Mouse (Mus musculus) heart, adult 8-10 months (tissue): ENCODE measurements around the gene Scgb2b17. TPM values are rescaled to one million over a fixed set of nuclear protein-coding genes. Genes with fewer than 3 reads are reported as not detected.
"Not testable (repeated sequence)": the region's sequence is repeated elsewhere in the genome, so short reads cannot be mapped to it uniquely, and the experiment has no call there.

Experiments used
- DNase-seq: peaks from one replicate; pipeline ENCODE4 v3.0.0; 2022; ENCODE audit warnings: low spot score
- total RNA-seq, 4 experiments: library from RNA; stranded (reverse); gene quantifications; 2 replicates each; pipeline ENCODE4 v1.2.4; 2022

Gene Scgb2b17
- total RNA-seq = not detected

- not testable (repeated sequence) for DNase-seq
Observed at GRCm38 (mm10) chr7:33056461-33056860, at the start of gene Scgb2b17. Gene Scgb2b17 (minus strand): TSS chr7:33056561.

- not testable (repeated sequence) for DNase-seq
Observed at GRCm38 (mm10) chr7:33063149-33063548, 6.8 kb upstream of the Scgb2b17 start, which contains the start of gene Scgb1b17. Gene Scgb1b17 (plus strand): TSS chr7:33063449.

Other genes with a start within 250 kb of the Scgb2b17 start
- gene Scgb2b15, start 226.9 kb downstream of the Scgb2b17 start, total RNA-seq = not detected
- not detected for gene Scgb1b15, start 220.0 kb downstream of the Scgb2b17 start, total RNA-seq
- not detected for gene Scgb1b17, start 6.9 kb upstream of the Scgb2b17 start, total RNA-seq
- gene Scgb2b18, start 117.3 kb upstream of the Scgb2b17 start, total RNA-seq = not detected
- not detected for gene Scgb1b18, start 129.0 kb upstream of the Scgb2b17 start, total RNA-seq
- not detected for gene Scgb2b19, start 223.8 kb upstream of the Scgb2b17 start, total RNA-seq
- gene Scgb1b19, start 230.7 kb upstream of the Scgb2b17 start, total RNA-seq = not detected